Mouse (Mus musculus): ENCODE results near the gene Qars. TPM values are rescaled to one million over a fixed set of nuclear protein-coding genes. Genes with fewer than 3 reads are reported as not detected.

Gene Qars
- polyA plus RNA-seq, 1 experiment from 2014 or later: 70.1 TPM

- ATAC-seq (ENCODE audit: insufficient number of reproducible peaks, low FRiP score): no peak
- no peak overlapping the region for H3K27ac ChIP-seq (ENCODE audit: poor library complexity, severe bottlenecking)
- peaks cover 44% of the 10 kb centered on the region for H3K36me3 ChIP-seq
- no peaks in the 10 kb centered on the region for H3K9me3 ChIP-seq (replicated peaks)
- no peak overlapping the region for H3K4me3 ChIP-seq
- WGBS: 84% methylated on average over 7 of the region's 7 CpGs
- H3K4me2 ChIP-seq: peak overlapping the region; percentile 91; the same call in 1 of the 2 replicates
- H3K9ac ChIP-seq: no peak overlapping the region
- H3K4me1 ChIP-seq (replicated peaks): peaks cover 14% of the 10 kb centered on the region
- no peaks in the 10 kb centered on the region for H3K27me3 ChIP-seq (replicated peaks)
Observed at GRCm38 (mm10) chr9:108506901-108507300, 605 bp upstream of the Qars start.

- H3K4me1 ChIP-seq (replicated peaks): peaks cover 14% of the 10 kb centered on the region
- H3K4me3 ChIP-seq: peak overlapping the region; percentile 76
- peak overlapping the region; percentile 91 for H3K4me2 ChIP-seq
- WGBS: 82% methylated on average over 7 of the region's 7 CpGs
- peaks cover 46% of the 10 kb centered on the region for H3K36me3 ChIP-seq
- no peaks in the 10 kb centered on the region for H3K9me3 ChIP-seq (replicated peaks)
- ATAC-seq (ENCODE audit: insufficient number of reproducible peaks, low FRiP score): no peak
- H3K9ac ChIP-seq: peak overlapping the region; percentile 84
- no peaks in the 10 kb centered on the region for H3K27me3 ChIP-seq (replicated peaks)
- H3K27ac ChIP-seq (ENCODE audit: poor library complexity, severe bottlenecking): no peak overlapping the region
Observed at GRCm38 (mm10) chr9:108508776-108509175, 1.3 kb downstream of the Qars start.

- H3K36me3 ChIP-seq: peaks cover 49% of the 10 kb centered on the region
- H3K27ac ChIP-seq (ENCODE audit: poor library complexity, severe bottlenecking): peak within 1 kb of the TSS; percentile 98
- H3K4me3 ChIP-seq: peak within 1 kb of the TSS; percentile 100
- no peaks in the 10 kb centered on the region for H3K9me3 ChIP-seq (replicated peaks)
- H3K9ac ChIP-seq: peak within 1 kb of the TSS; percentile 99
- no peaks in the 10 kb centered on the region for H3K27me3 ChIP-seq (replicated peaks)
- peak; percentile 94 for ATAC-seq (ENCODE audit: insufficient number of reproducible peaks, low FRiP score)
- H3K4me2 ChIP-seq: peak within 1 kb of the TSS; percentile 82
- H3K4me1 ChIP-seq (replicated peaks): peaks cover 25% of the 10 kb centered on the region
- under 1% methylated on average over 55 of the region's 55 CpGs for WGBS
Observed at GRCm38 (mm10) chr9:108516380-108517251, 9.1 kb downstream of the Qars start, which contains the start of gene Qrich1. Qrich1 (plus strand) TSS chr9:108516806.

GRCm38 (mm10) chr9:108517253-108517930, 9.9 kb downstream of the Qars start:
- H3K9ac ChIP-seq: peak overlapping the region; percentile 99
- peak overlapping the region; percentile 82 for H3K4me2 ChIP-seq
- peak overlapping the region; percentile 100 for H3K4me3 ChIP-seq
- peaks cover 26% of the 10 kb centered on the region for H3K4me1 ChIP-seq (replicated peaks)
- peak overlapping the region; percentile 98 for H3K27ac ChIP-seq (ENCODE audit: poor library complexity, severe bottlenecking)
- under 1% methylated on average over 80 of the region's 95 CpGs for WGBS
- no peaks in the 10 kb centered on the region for H3K9me3 ChIP-seq (replicated peaks)
- no peaks in the 10 kb centered on the region for H3K27me3 ChIP-seq (replicated peaks)
- H3K36me3 ChIP-seq: peaks cover 42% of the 10 kb centered on the region
- ATAC-seq (ENCODE audit: insufficient number of reproducible peaks, low FRiP score): peak; percentile 86

- Histone ChIP-seq H3K9ac (peak overlapping the region; percentile 99), H3K27me3 (replicated peaks) (no peaks in the 10 kb centered on the region), H3K27ac (ENCODE audit: poor library complexity, severe bottlenecking) (peak overlapping the region; percentile 98), H3K36me3 (peaks cover 36% of the 10 kb centered on the region), H3K4me3 (peak overlapping the region; percentile 100), H3K4me2 (peak overlapping the region; percentile 82), H3K9me3 (replicated peaks) (no peaks in the 10 kb centered on the region), H3K4me1 (replicated peaks) (peaks cover 26% of the 10 kb centered on the region)
- ATAC-seq (ENCODE audit: insufficient number of reproducible peaks, low FRiP score): peak; percentile 15; the same call in 1 of the 2 replicates
- under 1% methylated on average over 13 of the region's 13 CpGs for WGBS
Observed at GRCm38 (mm10) chr9:108517931-108518332, 10.4 kb downstream of the Qars start.

- 78% methylated on average over 2 of the region's 2 CpGs for WGBS
- H3K4me1 ChIP-seq (replicated peaks): peaks cover 20% of the 10 kb centered on the region
- no peak overlapping the region for H3K27ac ChIP-seq (ENCODE audit: poor library complexity, severe bottlenecking)
- H3K4me3 ChIP-seq: no peak overlapping the region
- no peaks in the 10 kb centered on the region for H3K27me3 ChIP-seq (replicated peaks)
- H3K36me3 ChIP-seq: peaks cover 15% of the 10 kb centered on the region
- no peak overlapping the region for H3K9ac ChIP-seq
- no peak overlapping the region for H3K4me2 ChIP-seq
- H3K9me3 ChIP-seq (replicated peaks): no peaks in the 10 kb centered on the region
- no peak for ATAC-seq (ENCODE audit: insufficient number of reproducible peaks, low FRiP score)
Observed at GRCm38 (mm10) chr9:108521604-108522003, 14.1 kb downstream of the Qars start.

GRCm38 (mm10) chr9:108523341-108523740, 15.8 kb downstream of the Qars start:
- H3K27ac ChIP-seq (ENCODE audit: poor library complexity, severe bottlenecking): no peak overlapping the region
- no peak overlapping the region for H3K4me3 ChIP-seq
- H3K9me3 ChIP-seq (replicated peaks): no peaks in the 10 kb centered on the region
- peaks cover 21% of the 10 kb centered on the region for H3K36me3 ChIP-seq
- no peak for ATAC-seq (ENCODE audit: insufficient number of reproducible peaks, low FRiP score)
- H3K9ac ChIP-seq: no peak overlapping the region
- H3K4me1 ChIP-seq (replicated peaks): peaks cover 20% of the 10 kb centered on the region
- 96% methylated on average over 4 of the region's 4 CpGs for WGBS
- no peak overlapping the region for H3K4me2 ChIP-seq
- no peaks in the 10 kb centered on the region for H3K27me3 ChIP-seq (replicated peaks)

GRCm38 (mm10) chr9:108525400-108525799, 17.9 kb downstream of the Qars start:
- H3K27me3 ChIP-seq (replicated peaks): no peaks in the 10 kb centered on the region
- no peak for ATAC-seq (ENCODE audit: insufficient number of reproducible peaks, low FRiP score)
- H3K9me3 ChIP-seq (replicated peaks): no peaks in the 10 kb centered on the region
- no peak overlapping the region for H3K4me2 ChIP-seq
- peaks cover 34% of the 10 kb centered on the region for H3K36me3 ChIP-seq
- no peak overlapping the region for H3K4me3 ChIP-seq
- 0 out of 2 replicates have a peak, but pooled peaks cover 6% of the 10 kb centered on the region for H3K4me1 ChIP-seq (replicated peaks)
- no peak overlapping the region for H3K9ac ChIP-seq
- 85% methylated on average over 3 of the region's 3 CpGs for WGBS
- H3K27ac ChIP-seq (ENCODE audit: poor library complexity, severe bottlenecking): no peak overlapping the region

GRCm38 (mm10) chr9:108530954-108531353, 23.4 kb downstream of the Qars start:
- H3K27ac ChIP-seq (ENCODE audit: poor library complexity, severe bottlenecking): no peak overlapping the region
- no peak for ATAC-seq (ENCODE audit: insufficient number of reproducible peaks, low FRiP score)
- H3K27me3 ChIP-seq (replicated peaks): no peaks in the 10 kb centered on the region
- no peaks in the 10 kb centered on the region for H3K9me3 ChIP-seq (replicated peaks)
- H3K4me2 ChIP-seq: no peak overlapping the region
- peaks cover 77% of the 10 kb centered on the region for H3K36me3 ChIP-seq
- WGBS: 97% methylated on average over 1 of the region's 1 CpGs
- H3K4me1 ChIP-seq (replicated peaks): no peaks in the 10 kb centered on the region
- H3K9ac ChIP-seq: no peak overlapping the region
- no peak overlapping the region for H3K4me3 ChIP-seq

- no peaks in the 10 kb centered on the region for H3K4me1 ChIP-seq (replicated peaks)
- H3K27me3 ChIP-seq (replicated peaks): no peaks in the 10 kb centered on the region
- H3K9ac ChIP-seq: no peak overlapping the region
- H3K4me2 ChIP-seq: no peak overlapping the region
- H3K36me3 ChIP-seq: peaks cover 83% of the 10 kb centered on the region
- H3K27ac ChIP-seq (ENCODE audit: poor library complexity, severe bottlenecking): no peak overlapping the region
- no peaks in the 10 kb centered on the region for H3K9me3 ChIP-seq (replicated peaks)
- H3K4me3 ChIP-seq: no peak overlapping the region
- no peak for ATAC-seq (ENCODE audit: insufficient number of reproducible peaks, low FRiP score)
- 95% methylated on average over 1 of the region's 1 CpGs for WGBS
Observed at GRCm38 (mm10) chr9:108531496-108531895, 24.0 kb downstream of the Qars start.

GRCm38 (mm10) chr9:108540846-108541245, 33.3 kb downstream of the Qars start:
- no peak overlapping the region for H3K4me3 ChIP-seq
- H3K36me3 ChIP-seq: peaks cover 89% of the 10 kb centered on the region

More at GRCm38 (mm10) chr9:108540846-108541245, 33.3 kb downstream of the Qars start:
- no peaks in the 10 kb centered on the region for H3K4me1 ChIP-seq (replicated peaks)
- no peak overlapping the region for H3K4me2 ChIP-seq
- no peaks in the 10 kb centered on the region for H3K27me3 ChIP-seq (replicated peaks)
- no peak for ATAC-seq (ENCODE audit: insufficient number of reproducible peaks, low FRiP score)
- no peaks in the 10 kb centered on the region for H3K9me3 ChIP-seq (replicated peaks)
- no peak overlapping the region for H3K9ac ChIP-seq
- no peak overlapping the region for H3K27ac ChIP-seq (ENCODE audit: poor library complexity, severe bottlenecking)
